Mouse (Mus musculus): ENCODE measurements around the gene Tymp. TPM values are rescaled to one million over a fixed set of nuclear protein-coding genes. Genes with fewer than 3 reads are reported as not detected.
A peak's percentile ranks its signal among the peaks of the same experiment; 100 is the strongest.

Gene Tymp
- polyA plus RNA-seq, 1 experiment from 2014 or later, result 1.2 TPM

DNA sequence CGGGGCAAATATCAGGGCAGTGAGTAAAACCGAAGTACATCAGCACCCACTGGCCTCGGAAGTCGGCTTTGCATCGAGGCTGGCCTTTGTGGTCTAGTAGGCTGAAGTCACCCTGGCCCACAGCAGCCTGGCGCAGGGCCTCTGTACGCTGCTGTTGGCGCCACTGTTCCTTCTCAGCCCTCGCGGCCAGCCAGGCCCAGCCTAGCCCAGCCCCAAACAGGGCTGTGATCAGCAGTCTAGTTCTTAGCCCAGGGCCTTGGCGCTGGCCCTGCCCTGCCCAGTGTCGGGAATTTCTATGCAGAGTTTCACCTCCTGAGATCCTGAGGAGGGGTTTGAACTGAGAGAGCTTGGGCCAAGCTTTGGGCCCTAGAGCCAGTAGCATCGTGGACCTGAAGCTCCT, 4.8 kb downstream of the Tymp start:
- H3K4me1 ChIP-seq (replicated peaks; ENCODE audit: control insufficient read depth, insufficient read depth, low read length), result 0 out of 2 replicates have a peak, but pooled peaks cover 5% of the 10 kb centered on the region
- H3K36me3 ChIP-seq (ENCODE audit: control insufficient read depth, insufficient read depth, low read length), result peaks cover 56% of the 10 kb centered on the region
- H3K27ac ChIP-seq (ENCODE audit: low read depth), result no peak overlapping the region
- H3K4me2 ChIP-seq (ENCODE audit: low read length), result no peak overlapping the region
- H3K4me3 ChIP-seq (ENCODE audit: low read depth, low read length), result no peak overlapping the region
- H3K9ac ChIP-seq (ENCODE audit: low read length), result no peak overlapping the region
- DNase-seq (ENCODE audit: low spot score) (no peak), ATAC-seq (replicated peaks; ENCODE audit: low FRiP score, low TSS enrichment, low read depth) (no peak)
- H3K27me3 ChIP-seq (replicated peaks; ENCODE audit: control insufficient read depth, insufficient read depth, low read length), result peaks cover 10% of the 10 kb centered on the region
- H3K9me3 ChIP-seq (ENCODE audit: control insufficient read depth, low read length), result no peaks in the 10 kb centered on the region
- 85% methylated on average over 13 of the region's 13 CpGs for WGBS

DNA sequence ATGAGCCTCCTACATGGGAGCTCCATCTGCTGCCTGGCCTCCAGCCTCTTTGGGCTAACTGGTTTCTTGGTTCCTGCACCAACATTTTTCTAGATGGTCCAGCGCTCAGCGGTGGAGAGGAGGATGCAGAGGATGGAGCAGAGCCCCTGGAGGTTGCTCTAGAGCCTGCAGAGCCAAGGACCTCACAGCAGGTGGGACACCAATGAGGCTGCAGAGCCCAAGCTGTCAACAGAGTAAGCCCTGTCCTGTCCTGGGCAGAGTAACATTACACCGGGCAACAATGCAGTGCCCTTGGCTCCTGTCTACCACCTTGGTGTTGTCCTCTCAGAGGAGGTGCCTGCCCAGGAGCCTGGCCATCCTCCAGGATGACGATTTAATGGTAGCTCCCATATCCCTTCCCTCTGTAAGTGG, 11.7 kb downstream of the Tymp start:
- 92% methylated on average over 4 of the region's 4 CpGs for WGBS
- H3K27me3 ChIP-seq (replicated peaks; ENCODE audit: control insufficient read depth, insufficient read depth, low read length), result no peaks in the 10 kb centered on the region
- no peaks in the 10 kb centered on the region for H3K4me1 ChIP-seq (replicated peaks; ENCODE audit: control insufficient read depth, insufficient read depth, low read length)
- H3K9ac ChIP-seq (ENCODE audit: low read length), result no peak overlapping the region
- no peak for ATAC-seq (replicated peaks; ENCODE audit: low FRiP score, low TSS enrichment, low read depth)
- H3K4me2 ChIP-seq (ENCODE audit: low read length), result no peak overlapping the region
- no peak overlapping the region for H3K4me3 ChIP-seq (ENCODE audit: low read depth, low read length)
- H3K36me3 ChIP-seq (ENCODE audit: control insufficient read depth, insufficient read depth, low read length), result peaks cover 97% of the 10 kb centered on the region
- no peak for DNase-seq (ENCODE audit: low spot score)
- no peak overlapping the region for H3K27ac ChIP-seq (ENCODE audit: low read depth)
- H3K9me3 ChIP-seq (ENCODE audit: control insufficient read depth, low read length), result no peaks in the 10 kb centered on the region

DNA sequence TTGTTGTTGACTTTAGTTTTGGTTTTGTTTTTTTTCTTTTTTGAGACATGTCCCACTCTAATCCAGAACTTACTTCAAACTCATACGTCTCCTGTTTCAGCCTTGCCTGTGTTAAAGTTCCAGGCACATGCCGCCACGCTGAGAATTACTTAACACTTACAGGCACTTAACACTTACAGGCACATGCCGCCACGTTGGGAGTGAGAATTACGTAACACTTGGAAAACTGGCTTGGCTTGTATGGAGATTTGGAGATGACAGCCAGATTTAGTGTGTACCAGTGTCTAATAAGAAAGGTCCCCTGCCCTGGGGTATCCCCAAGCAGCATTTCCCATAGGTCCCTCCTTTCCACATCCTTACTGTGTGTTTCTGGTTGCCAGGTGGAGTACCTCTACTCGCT, 13.8 kb downstream of the Tymp start:
- peaks cover 84% of the 10 kb centered on the region for H3K36me3 ChIP-seq (ENCODE audit: control insufficient read depth, insufficient read depth, low read length)
- H3K4me2 ChIP-seq (ENCODE audit: low read length), result no peak overlapping the region
- H3K4me3 ChIP-seq (ENCODE audit: low read depth, low read length), result no peak overlapping the region
- H3K27me3 ChIP-seq (replicated peaks; ENCODE audit: control insufficient read depth, insufficient read depth, low read length), result no peaks in the 10 kb centered on the region
- H3K4me1 ChIP-seq (replicated peaks; ENCODE audit: control insufficient read depth, insufficient read depth, low read length), result no peaks in the 10 kb centered on the region; the same call in 1 of the 2 replicates
- ATAC-seq (replicated peaks; ENCODE audit: low FRiP score, low TSS enrichment, low read depth), result no peak
- no peaks in the 10 kb centered on the region for H3K9me3 ChIP-seq (ENCODE audit: control insufficient read depth, low read length)
- no peak overlapping the region for H3K27ac ChIP-seq (ENCODE audit: low read depth)
- DNase-seq (ENCODE audit: low spot score), result no peak
- H3K9ac ChIP-seq (ENCODE audit: low read length), result no peak overlapping the region
- 91% methylated on average over 7 of the region's 7 CpGs for WGBS

DNA sequence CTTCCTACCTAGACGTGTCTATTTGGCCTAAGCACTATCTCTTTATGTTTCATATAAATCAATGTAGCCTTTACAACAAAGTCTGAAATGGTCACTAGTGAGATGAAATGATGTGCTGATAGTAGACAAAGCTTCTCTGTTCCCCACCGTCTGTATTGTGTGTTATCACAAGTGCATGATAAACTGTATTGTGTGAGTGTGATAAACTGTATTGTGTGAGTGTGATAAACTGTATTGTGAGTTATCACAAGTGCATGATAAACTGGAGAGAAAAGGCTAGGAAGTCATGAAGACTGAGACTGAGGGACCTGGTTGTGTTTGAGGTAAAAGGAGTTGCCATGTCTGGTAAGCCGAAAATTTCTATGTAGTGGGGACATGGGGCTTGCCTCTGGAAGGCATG, 18.1 kb downstream of the Tymp start:
- H3K9me3 ChIP-seq (ENCODE audit: control insufficient read depth, low read length), result no peaks in the 10 kb centered on the region
- no peak overlapping the region for H3K27ac ChIP-seq (ENCODE audit: low read depth)
- H3K9ac ChIP-seq (ENCODE audit: low read length), result no peak overlapping the region
- H3K4me1 ChIP-seq (replicated peaks; ENCODE audit: control insufficient read depth, insufficient read depth, low read length), result peaks cover 14% of the 10 kb centered on the region
- ATAC-seq (replicated peaks; ENCODE audit: low FRiP score, low TSS enrichment, low read depth) (no peak), DNase-seq (ENCODE audit: low spot score) (no peak)
- 85% methylated on average over 3 of the region's 3 CpGs for WGBS
- H3K36me3 ChIP-seq (ENCODE audit: control insufficient read depth, insufficient read depth, low read length), result peaks cover 41% of the 10 kb centered on the region
- H3K4me2 ChIP-seq (ENCODE audit: low read length), result no peak overlapping the region
- H3K4me3 ChIP-seq (ENCODE audit: low read depth, low read length), result no peak overlapping the region
- no peaks in the 10 kb centered on the region for H3K27me3 ChIP-seq (replicated peaks; ENCODE audit: control insufficient read depth, insufficient read depth, low read length)

DNA sequence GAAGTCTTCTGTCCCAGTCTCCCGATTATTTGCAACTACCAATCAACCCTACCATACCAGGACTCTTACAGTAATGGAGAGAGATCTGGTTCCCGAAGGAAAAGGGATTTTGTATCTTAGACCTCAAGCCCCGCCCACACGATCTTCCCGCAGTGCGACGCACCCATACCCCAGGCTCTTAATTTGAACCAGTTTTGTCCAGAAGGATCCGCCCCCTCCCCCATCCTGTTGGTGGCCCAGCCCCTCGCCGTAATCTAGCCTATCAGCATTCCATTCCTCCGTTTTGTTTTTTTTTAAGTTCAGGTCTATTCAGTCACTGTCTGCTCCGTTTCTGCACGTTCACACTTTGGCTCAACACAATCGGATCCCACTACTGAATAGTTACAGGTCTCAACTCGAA, 20.5 kb downstream of the Tymp start:
- Histone ChIP-seq H3K9ac (ENCODE audit: low read length) (peak overlapping the region; percentile 88), H3K9me3 (ENCODE audit: control insufficient read depth, low read length) (no peaks in the 10 kb centered on the region), H3K4me2 (ENCODE audit: low read length) (peak overlapping the region; percentile 64), H3K4me1 (replicated peaks; ENCODE audit: control insufficient read depth, insufficient read depth, low read length) (peaks cover 14% of the 10 kb centered on the region), H3K27ac (ENCODE audit: low read depth) (peak overlapping the region; percentile 90), H3K4me3 (ENCODE audit: low read depth, low read length) (peak overlapping the region; percentile 94), H3K36me3 (ENCODE audit: control insufficient read depth, insufficient read depth, low read length) (peaks cover 44% of the 10 kb centered on the region), H3K27me3 (replicated peaks; ENCODE audit: control insufficient read depth, insufficient read depth, low read length) (no peaks in the 10 kb centered on the region)
- DNase-seq (ENCODE audit: low spot score) (peak; percentile 89), ATAC-seq (replicated peaks; ENCODE audit: low FRiP score, low TSS enrichment, low read depth) (peak; percentile 63)
- under 1% methylated on average over 15 of the region's 15 CpGs for WGBS

DNA sequence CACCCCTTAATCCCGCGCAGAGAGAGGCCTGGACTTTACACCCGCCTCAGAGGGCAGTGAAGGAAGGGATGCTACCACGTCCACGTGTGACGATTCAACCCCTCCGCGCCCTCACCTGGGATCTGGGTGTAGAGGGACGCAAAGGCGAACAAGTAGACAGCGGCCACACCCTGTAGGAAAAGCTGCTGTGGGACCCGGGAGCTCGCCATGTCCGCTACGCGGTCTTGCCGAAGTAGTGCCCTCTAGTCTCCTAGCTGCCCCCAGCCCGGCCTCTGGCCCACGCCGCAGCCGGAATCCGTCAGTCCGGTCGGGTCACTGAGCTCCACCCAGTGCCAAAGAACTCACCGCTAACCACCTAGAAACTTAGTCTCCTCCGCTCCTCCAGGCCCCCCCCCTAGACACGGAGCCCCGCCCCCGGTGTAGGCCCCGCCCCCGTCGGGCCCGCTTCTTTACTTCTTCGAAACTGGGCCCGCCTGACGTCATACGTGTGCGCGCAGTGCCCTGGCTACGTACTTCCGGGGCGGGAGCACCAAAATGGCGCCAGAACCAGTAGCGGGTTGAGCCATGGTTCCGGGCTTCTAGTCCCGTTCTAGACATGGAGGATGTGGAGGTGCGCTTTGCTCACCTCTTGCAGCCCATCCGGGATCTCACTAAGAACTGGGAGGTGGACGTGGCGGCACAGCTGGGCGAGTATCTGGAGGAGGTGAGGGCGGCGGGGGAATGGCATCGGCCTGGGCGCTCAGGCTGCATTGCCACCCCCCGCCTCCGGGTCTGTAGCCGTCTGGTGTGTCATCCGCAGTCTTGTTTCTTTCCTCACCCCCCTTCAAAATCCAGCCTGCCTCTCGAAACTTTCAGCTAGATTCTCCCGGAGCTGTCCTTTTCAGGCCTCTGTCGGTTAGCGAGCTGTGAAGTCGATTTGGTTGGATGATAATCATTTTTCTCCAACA, 21.3 kb downstream of the Tymp start, which contains the start of the genes Lmf2 and Ncaph2:
TSS of gene Lmf2 (minus strand) at position 419 of the 947 bp plus-strand sequence.
TSS of gene Ncaph2 (plus strand) at position 479 of the 947 bp plus-strand sequence.
- under 1% methylated on average over 63 of the region's 64 CpGs for WGBS

DNA sequence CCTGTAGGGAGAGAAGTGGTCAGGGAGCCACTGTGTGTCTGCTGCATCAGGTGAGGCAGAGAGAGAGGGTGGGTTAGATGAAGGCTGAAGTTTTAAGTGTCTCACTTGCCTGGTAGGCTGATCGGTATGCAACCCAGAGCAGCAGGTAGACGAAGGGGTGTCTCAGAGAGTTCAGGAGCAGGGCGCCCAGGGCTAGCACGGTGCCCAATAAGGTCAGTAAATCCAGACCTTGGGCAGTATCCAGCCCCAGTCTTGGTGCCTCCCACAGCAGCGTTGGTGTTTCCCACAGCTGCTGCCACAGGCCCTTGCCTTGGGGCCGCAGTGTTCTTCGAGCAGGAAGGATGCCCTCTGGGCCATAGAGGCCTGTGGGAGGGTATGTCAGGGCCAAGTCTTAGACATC, 22.4 kb downstream of the Tymp start:
- H3K9ac ChIP-seq (ENCODE audit: low read length), result peak overlapping the region; percentile 88
- peaks cover 42% of the 10 kb centered on the region for H3K36me3 ChIP-seq (ENCODE audit: control insufficient read depth, insufficient read depth, low read length)
- peaks cover 14% of the 10 kb centered on the region for H3K4me1 ChIP-seq (replicated peaks; ENCODE audit: control insufficient read depth, insufficient read depth, low read length)
- no peak overlapping the region for H3K27ac ChIP-seq (ENCODE audit: low read depth)
- ATAC-seq (replicated peaks; ENCODE audit: low FRiP score, low TSS enrichment, low read depth) (no peak), DNase-seq (ENCODE audit: low spot score) (no peak)
- H3K4me3 ChIP-seq (ENCODE audit: low read depth, low read length), result peak overlapping the region; percentile 94
- H3K9me3 ChIP-seq (ENCODE audit: control insufficient read depth, low read length), result no peaks in the 10 kb centered on the region
- 77% methylated on average over 7 of the region's 7 CpGs for WGBS
- no peaks in the 10 kb centered on the region for H3K27me3 ChIP-seq (replicated peaks; ENCODE audit: control insufficient read depth, insufficient read depth, low read length)
- H3K4me2 ChIP-seq (ENCODE audit: low read length), result peak overlapping the region; percentile 94

More for the DNA sequence above, 21.3 kb downstream of the Tymp start, which contains the start of the genes Lmf2 and Ncaph2:
- Histone ChIP-seq H3K9me3 (ENCODE audit: control insufficient read depth, low read length) (no peaks in the 10 kb centered on the region), H3K4me1 (replicated peaks; ENCODE audit: control insufficient read depth, insufficient read depth, low read length) (peaks cover 14% of the 10 kb centered on the region), H3K36me3 (ENCODE audit: control insufficient read depth, insufficient read depth, low read length) (peaks cover 43% of the 10 kb centered on the region), H3K27ac (ENCODE audit: low read depth) (peak within 1 kb of the TSS; percentile 90), H3K9ac (ENCODE audit: low read length) (peak within 1 kb of the TSS; percentile 88), H3K4me3 (ENCODE audit: low read depth, low read length) (peak within 1 kb of the TSS; percentile 94), H3K4me2 (ENCODE audit: low read length) (peak within 1 kb of the TSS; percentile 94), H3K27me3 (replicated peaks; ENCODE audit: control insufficient read depth, insufficient read depth, low read length) (no peaks in the 10 kb centered on the region)
- ATAC-seq (replicated peaks; ENCODE audit: low FRiP score, low TSS enrichment, low read depth) (peak; percentile 92), DNase-seq (ENCODE audit: low spot score) (peak; percentile 99)

DNA sequence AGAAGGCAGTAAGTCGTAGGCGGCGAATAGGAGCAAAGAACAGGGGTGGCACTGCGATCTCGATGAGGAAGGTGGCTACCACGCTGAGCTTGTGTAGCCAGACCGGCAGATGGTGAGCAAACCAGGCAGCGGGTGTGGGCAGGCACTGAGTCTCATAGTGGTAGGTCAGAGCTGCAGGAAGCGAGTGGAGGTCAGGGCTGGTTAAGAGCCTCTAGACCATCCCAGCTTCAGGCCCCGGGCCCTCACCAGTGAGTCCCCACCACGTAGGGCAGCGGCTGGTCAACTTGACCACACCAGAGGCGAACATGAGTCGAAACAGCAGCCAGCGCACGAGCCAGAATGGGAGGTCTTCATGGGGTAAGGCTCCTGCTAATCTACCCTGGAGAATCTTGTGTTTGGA, 23.0 kb downstream of the Tymp start:
- Histone ChIP-seq H3K9me3 (ENCODE audit: control insufficient read depth, low read length) (no peaks in the 10 kb centered on the region), H3K4me1 (replicated peaks; ENCODE audit: control insufficient read depth, insufficient read depth, low read length) (peaks cover 14% of the 10 kb centered on the region), H3K9ac (ENCODE audit: low read length) (no peak overlapping the region), H3K27ac (ENCODE audit: low read depth) (no peak overlapping the region), H3K4me2 (ENCODE audit: low read length) (no peak overlapping the region), H3K36me3 (ENCODE audit: control insufficient read depth, insufficient read depth, low read length) (peaks cover 42% of the 10 kb centered on the region), H3K27me3 (replicated peaks; ENCODE audit: control insufficient read depth, insufficient read depth, low read length) (no peaks in the 10 kb centered on the region), H3K4me3 (ENCODE audit: low read depth, low read length) (no peak overlapping the region)
- no peak for ATAC-seq (replicated peaks; ENCODE audit: low FRiP score, low TSS enrichment, low read depth)
- 95% methylated on average over 16 of the region's 16 CpGs for WGBS
- DNase-seq (ENCODE audit: low spot score), result no peak

All from intestine, embryonic 14.5 days (tissue).